Mouse (Mus musculus) ES-Bruce4 (cell line): Measurements from ENCODE around the gene Cntn4. TPM values are rescaled to one million over a fixed set of nuclear protein-coding genes. Genes with fewer than 3 reads are reported as not detected.

Experiments
- H3K27ac ChIP-seq: 2 replicates; pipeline ENCODE4 v1.5.1; 2012; ENCODE audit warnings: low read length, inconsistent platforms; ENCODE audit not compliant: insufficient read depth
- H3K27me3 ChIP-seq: 2 replicates; pipeline ENCODE4 v1.6.1; 2012; ENCODE audit warnings: mild to moderate bottlenecking, low read length, inconsistent platforms; ENCODE audit not compliant: control insufficient read depth, poor library complexity, insufficient read depth, severe bottlenecking
- H3K36me3 ChIP-seq: 2 replicates; pipeline ENCODE4 v1.6.1; 2012; ENCODE audit warnings: inconsistent platforms, mild to moderate bottlenecking, low read length, moderate library complexity; ENCODE audit not compliant: control insufficient read depth, poor library complexity, insufficient read depth, severe bottlenecking
- H3K4me1 ChIP-seq: one replicate; pipeline ENCODE4 v1.8.1; 2011; ENCODE audit warnings: low read length; ENCODE audit not compliant: control insufficient read depth, insufficient read depth
- H3K4me3 ChIP-seq: 2 replicates; pipeline ENCODE4 v1.5.1; 2011; ENCODE audit warnings: low read depth, mild to moderate bottlenecking, low read length
- H3K9ac ChIP-seq: 2 replicates; pipeline ENCODE4 v1.6.1; 2012; ENCODE audit warnings: low read depth, mild to moderate bottlenecking, inconsistent platforms; ENCODE audit not compliant: poor library complexity, severe bottlenecking
- H3K9me3 ChIP-seq: replicated peaks from 2 replicates; pipeline ENCODE4 v1.6.1; 2012; ENCODE audit warnings: mild to moderate bottlenecking, low read length, inconsistent platforms; ENCODE audit not compliant: control insufficient read depth, poor library complexity, insufficient read depth, severe bottlenecking
- CTCF ChIP-seq: IDR thresholded peaks from one replicate; pipeline ENCODE4 v1.8.1; 2011; ENCODE audit warnings: low read depth, low read length
- EP300 ChIP-seq: IDR thresholded peaks from 2 replicates; pipeline ENCODE4 v1.6.1; 2011; ENCODE audit warnings: low read depth, low read length; ENCODE audit not compliant: insufficient read depth
- POLR2A ChIP-seq: IDR thresholded peaks from one replicate; pipeline ENCODE4 v1.8.1; 2011; ENCODE audit warnings: low read length; ENCODE audit not compliant: insufficient read depth
- polyA plus RNA-seq: library from polyadenylated mRNA; stranded (reverse); fragments of >200 nt; gene quantifications from 2 replicates; pipeline ENCODE4 v1.2.4, GENCODE M21; 2011; ENCODE audit warnings: low read depth; ENCODE audit not compliant: missing spikeins, insufficient read depth, insufficient read length

Cntn4 gene
- not detected in 2 replicates for polyA plus RNA-seq

- H3K9ac ChIP-seq: peak within 1 kb of the TSS; percentile 8; the same call in 1 of the 2 replicates
- TF ChIP-seq EP300: no peak
- no peak for TF ChIP-seq POLR2A
- no peak for TF ChIP-seq CTCF
These were observed at the start of gene Cntn4 for GRCm38 (mm10) chr6:105677149-105678031. TSS of gene Cntn4 (plus strand) at chr6:105677660.

GRCm38 (mm10) chr6:105674276-105674675 lies 3.2 kb upstream of the Cntn4 start:
- H3K27me3 ChIP-seq: peaks cover 6% of the 10 kb centered on the region

More at GRCm38 (mm10) chr6:105677149-105678031, at the start of gene Cntn4:
- no peak within 1 kb of the TSS for H3K27ac ChIP-seq
- H3K36me3 ChIP-seq: no peaks in the 10 kb centered on the region
- H3K27me3 ChIP-seq: peaks cover 10% of the 10 kb centered on the region
- H3K4me1 ChIP-seq: no peaks in the 10 kb centered on the region
- H3K4me3 ChIP-seq: peak within 1 kb of the TSS; percentile 58
- H3K9me3 ChIP-seq: peaks cover 5% of the 10 kb centered on the region

GRCm38 (mm10) chr6:105675099-105675498 lies 2.4 kb upstream of the Cntn4 start:
- H3K4me1 ChIP-seq: no peaks in the 10 kb centered on the region
- peaks cover 8% of the 10 kb centered on the region for H3K27me3 ChIP-seq
- H3K4me3 ChIP-seq: no peak overlapping the region
- H3K9me3 ChIP-seq: peaks cover 5% of the 10 kb centered on the region
- H3K9ac ChIP-seq: no peak overlapping the region
- no peak overlapping the region for H3K27ac ChIP-seq
- H3K36me3 ChIP-seq: no peaks in the 10 kb centered on the region
- TF ChIP-seq CTCF (no peak), POLR2A (no peak), EP300 (no peak)

More at GRCm38 (mm10) chr6:105674276-105674675, 3.2 kb upstream of the Cntn4 start:
- H3K27ac ChIP-seq: no peak overlapping the region
- H3K36me3 ChIP-seq: no peaks in the 10 kb centered on the region
- no peak for TF ChIP-seq POLR2A
- no peaks in the 10 kb centered on the region for H3K4me1 ChIP-seq
- peaks cover 5% of the 10 kb centered on the region for H3K9me3 ChIP-seq
- H3K4me3 ChIP-seq: no peak overlapping the region
- H3K9ac ChIP-seq: no peak overlapping the region

- Histone ChIP-seq H3K4me1 (no peaks in the 10 kb centered on the region), H3K9me3 (peaks cover 5% of the 10 kb centered on the region), H3K4me3 (no peak overlapping the region), H3K27me3 (peaks cover 10% of the 10 kb centered on the region), H3K36me3 (no peaks in the 10 kb centered on the region), H3K9ac (no peak overlapping the region), H3K27ac (no peak overlapping the region)
- TF ChIP-seq EP300: no peak
- no peak for TF ChIP-seq POLR2A
- no peak for TF ChIP-seq CTCF
These were observed 823 bp upstream of the Cntn4 start for GRCm38 (mm10) chr6:105676637-105677036.

GRCm38 (mm10) chr6:105678778-105679177 lies 1.3 kb downstream of the Cntn4 start:
- TF ChIP-seq EP300 (no peak), CTCF (no peak), POLR2A (no peak)
- Histone ChIP-seq H3K27me3 (peaks cover 10% of the 10 kb centered on the region), H3K36me3 (no peaks in the 10 kb centered on the region), H3K27ac (no peak overlapping the region), H3K9me3 (peaks cover 5% of the 10 kb centered on the region), H3K4me3 (no peak overlapping the region), H3K4me1 (no peaks in the 10 kb centered on the region), H3K9ac (no peak overlapping the region)

- peaks cover 10% of the 10 kb centered on the region for H3K27me3 ChIP-seq
- TF ChIP-seq CTCF (no peak), POLR2A (no peak), EP300 (no peak)
These were observed 4.0 kb downstream of the Cntn4 start for GRCm38 (mm10) chr6:105681496-105681895.

More at GRCm38 (mm10) chr6:105681496-105681895, 4.0 kb downstream of the Cntn4 start:
- Histone ChIP-seq H3K9me3 (no peaks in the 10 kb centered on the region), H3K27ac (no peak overlapping the region), H3K4me3 (no peak overlapping the region), H3K4me1 (no peaks in the 10 kb centered on the region), H3K36me3 (no peaks in the 10 kb centered on the region), H3K9ac (no peak overlapping the region)
